Mouse (Mus musculus) G1E (cell line): ENCODE measurements around the gene Tmem88.

ENCODE experiments used
- CTCF ChIP-seq: IDR thresholded peaks from 2 replicates; pipeline ENCODE4 v1.5.1; 2012; ENCODE audit warnings: low read depth, low read length, inconsistent platforms, mixed read lengths
- GATA1 ChIP-seq: IDR thresholded peaks from 2 replicates; pipeline ENCODE4 v1.6.1; 2012; ENCODE audit warnings: borderline replicate concordance, low read length, inconsistent platforms, mixed read lengths
- GATA2 ChIP-seq: IDR thresholded peaks from 2 replicates; pipeline ENCODE4 v1.6.1; 2012; ENCODE audit warnings: low read depth, low read length, inconsistent platforms, borderline replicate concordance
- POLR2AphosphoS5 ChIP-seq: IDR thresholded peaks from 2 replicates; pipeline ENCODE4 v1.6.1; 2012; ENCODE audit warnings: low read depth, low read length, inconsistent platforms; ENCODE audit not compliant: insufficient replicate concordance
- TAL1 ChIP-seq: conservative IDR thresholded peaks from 2 replicates; pipeline ENCODE4 v1.6.1; 2012; ENCODE audit warnings: low read depth, low read length, inconsistent platforms, mixed read lengths

DNA sequence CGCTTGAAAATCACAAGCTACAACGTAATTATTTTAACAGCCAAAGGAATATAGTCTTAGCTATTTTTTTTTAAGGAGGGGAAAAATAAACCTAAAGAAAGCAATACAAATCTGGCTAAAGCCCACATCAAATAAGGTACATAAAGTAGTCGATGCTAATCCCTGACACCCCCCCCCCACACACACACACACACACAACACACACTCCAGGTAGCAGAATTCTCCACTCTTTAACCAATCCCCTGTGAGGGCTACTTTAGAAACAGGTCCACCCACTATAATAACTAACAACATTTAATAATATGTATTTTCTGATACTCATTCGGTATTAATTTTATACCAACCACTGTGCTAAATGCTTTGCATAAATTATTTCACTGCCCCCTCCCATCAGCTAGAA, 18.5 kb upstream of the Tmem88 start:
- no peak for TF ChIP-seq TAL1
- no peak for TF ChIP-seq CTCF
- no peak for TF ChIP-seq GATA1
- no peak for TF ChIP-seq POLR2AphosphoS5
- TF ChIP-seq GATA2, result no peak
